Mouse (Mus musculus) neural tube, embryonic 11.5 days (tissue): ENCODE measurements around the gene Tmem268. TPM values are rescaled to one million over a fixed set of nuclear protein-coding genes. Genes with fewer than 3 reads are reported as not detected.

Source experiments
- ATAC-seq: fragments of 200-750 bp; cut with Nextera tagmentation; 2 replicates; pipeline ENCODE4 v1.8.0; 2017; ENCODE audit warnings: moderate number of reproducible peaks, mild to moderate bottlenecking, moderate TSS enrichment, moderate library complexity; ENCODE audit not compliant: insufficient read depth, low FRiP score, low TSS enrichment
- DNase-seq: peaks from one replicate; pipeline ENCODE4 v3.0.0-alpha.2; 2015; ENCODE audit warnings: low spot score
- H3K27ac ChIP-seq: fragments of 300-500 bp; sonication (generic); 2 replicates; pipeline ENCODE4 v1.5.1; 2014; ENCODE audit warnings: low read depth, mild to moderate bottlenecking, low read length
- H3K27me3 ChIP-seq: fragments of 300-500 bp; sonication (generic); 2 replicates; pipeline ENCODE4 v1.6.1; 2014; ENCODE audit warnings: mild to moderate bottlenecking, low read length, mixed read lengths; ENCODE audit not compliant: control insufficient read depth, insufficient read depth
- H3K36me3 ChIP-seq: fragments of 300-500 bp; sonication (generic); 2 replicates; pipeline ENCODE4 v1.6.1; 2014; ENCODE audit warnings: mild to moderate bottlenecking, low read length, moderate library complexity, mixed read lengths; ENCODE audit not compliant: control insufficient read depth, insufficient read depth
- H3K4me1 ChIP-seq: fragments of 300-500 bp; sonication (generic); 2 replicates; pipeline ENCODE4 v1.6.1; 2014; ENCODE audit warnings: low read length, mixed read lengths; ENCODE audit not compliant: control insufficient read depth, insufficient read depth
- H3K4me2 ChIP-seq: fragments of 300-500 bp; sonication (generic); 2 replicates; pipeline ENCODE4 v1.6.1; 2014; ENCODE audit warnings: low read depth, mild to moderate bottlenecking, moderate library complexity
- H3K4me3 ChIP-seq: fragments of 300-500 bp; sonication (generic); 2 replicates; pipeline ENCODE4 v1.5.1; 2014; ENCODE audit warnings: low read depth, low read length
- H3K9ac ChIP-seq: fragments of 300-500 bp; sonication (generic); 2 replicates; pipeline ENCODE4 v1.6.1; 2014; ENCODE audit warnings: mild to moderate bottlenecking, low read length
- H3K9me3 ChIP-seq: fragments of 300-500 bp; sonication (generic); 2 replicates; pipeline ENCODE4 v1.6.1; 2016; ENCODE audit warnings: low read length; ENCODE audit not compliant: control insufficient read depth
- WGBS: fragments of 180-500 bp; shearing (Covaris S2); extraction: QIAGEN DNeasy Blood & Tissue Kit; methylation state at CpG from one replicate; pipeline ENCODE4 v1.1.7; 2014; 5-methylcytosine and 5-hydroxymethylcytosine counted together
- polyA plus RNA-seq: library from polyadenylated mRNA; unstranded; fragments of >200 nt; fragmentation: Nextera tagmentation; extraction: Ambion mirVana; gene quantifications from 2 replicates; pipeline ENCODE4 v1.2.1, GENCODE M21; 2014

The Tmem268 gene
- polyA plus RNA-seq: 5.6 and 6.2 TPM in 2 replicates

DNA sequence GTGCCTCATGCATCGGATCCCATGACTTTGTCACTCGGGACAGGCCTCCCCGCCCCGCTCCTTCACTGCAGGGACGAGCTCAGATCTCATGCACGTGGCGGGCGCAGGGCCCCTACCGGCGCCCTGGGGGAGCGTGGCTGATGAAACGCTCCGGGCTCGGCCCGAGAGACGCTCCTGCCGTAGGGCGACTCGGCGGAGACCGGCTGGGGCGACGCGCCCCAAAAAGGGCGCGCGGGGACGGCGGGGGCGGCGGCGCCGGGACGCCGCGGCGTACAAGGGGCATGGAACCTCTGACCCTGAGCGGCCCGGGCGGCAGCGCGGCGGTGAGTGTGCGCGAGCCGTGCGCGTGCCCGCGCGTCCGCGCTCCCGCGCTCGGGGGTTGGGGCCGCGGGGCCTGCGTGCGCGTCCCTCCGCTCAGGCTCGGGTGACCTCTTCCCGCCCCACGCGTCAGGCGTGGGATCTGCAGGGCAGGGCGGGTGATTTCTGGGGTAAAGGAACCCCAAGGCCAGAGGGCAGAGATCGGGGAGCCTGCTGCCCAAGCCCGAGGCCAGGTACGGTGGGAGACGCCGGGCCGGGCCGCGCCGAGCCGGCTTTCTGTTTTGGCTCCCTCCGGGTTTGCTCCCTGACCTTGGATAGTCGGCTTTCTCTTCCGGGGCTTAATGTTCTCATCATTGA, at the start of gene Tmem268:
Gene Tmem268 (plus strand): TSS at position 375 of the 675 bp plus-strand sequence.
- no peaks in the 10 kb centered on the region for H3K9me3 ChIP-seq
- no peaks in the 10 kb centered on the region for H3K27me3 ChIP-seq
- peak within 1 kb of the TSS; percentile 87 for H3K9ac ChIP-seq
- peak within 1 kb of the TSS; percentile 66 for H3K4me3 ChIP-seq
- peak within 1 kb of the TSS; percentile 81 for H3K4me2 ChIP-seq
- under 1% methylated on average over 57 of the region's 81 CpGs for WGBS
- peaks cover 20% of the 10 kb centered on the region for H3K4me1 ChIP-seq
- H3K27ac ChIP-seq: 0 out of 2 replicates have a peak within 1 kb of the TSS, but pooled peaks have one; percentile 27
- no peaks in the 10 kb centered on the region for H3K36me3 ChIP-seq
- DNase-seq (peak; percentile 83), ATAC-seq (peak; percentile 75)

DNA sequence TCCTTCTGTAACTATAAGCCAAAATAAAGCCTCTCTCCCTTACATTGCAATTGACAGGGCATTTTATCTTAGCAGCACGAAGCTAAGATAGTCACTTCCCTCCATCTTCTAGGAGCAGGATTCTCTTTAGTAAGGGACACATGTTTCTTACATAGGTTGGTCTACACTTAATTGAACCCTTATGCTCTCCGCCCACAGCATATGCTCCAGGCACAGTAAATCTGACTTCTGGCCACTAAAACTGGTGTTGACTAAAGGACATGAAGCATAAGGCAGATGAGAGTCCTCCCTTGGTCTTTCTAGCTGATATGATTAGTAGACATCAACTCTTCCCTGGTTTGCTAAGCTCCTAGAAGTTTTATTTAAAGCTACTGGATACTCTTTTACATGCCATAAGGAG, 45.7 kb upstream of the Tmem268 start:
- Histone ChIP-seq H3K27me3 (no peaks in the 10 kb centered on the region), H3K4me1 (no peaks in the 10 kb centered on the region), H3K9me3 (no peaks in the 10 kb centered on the region), H3K36me3 (no peaks in the 10 kb centered on the region), H3K27ac (no peak overlapping the region), H3K4me3 (no peak overlapping the region), H3K9ac (no peak overlapping the region), H3K4me2 (no peak overlapping the region)
- ATAC-seq (no peak), DNase-seq (no peak)
- WGBS: 82% methylated on average over 2 of the region's 2 CpGs

DNA sequence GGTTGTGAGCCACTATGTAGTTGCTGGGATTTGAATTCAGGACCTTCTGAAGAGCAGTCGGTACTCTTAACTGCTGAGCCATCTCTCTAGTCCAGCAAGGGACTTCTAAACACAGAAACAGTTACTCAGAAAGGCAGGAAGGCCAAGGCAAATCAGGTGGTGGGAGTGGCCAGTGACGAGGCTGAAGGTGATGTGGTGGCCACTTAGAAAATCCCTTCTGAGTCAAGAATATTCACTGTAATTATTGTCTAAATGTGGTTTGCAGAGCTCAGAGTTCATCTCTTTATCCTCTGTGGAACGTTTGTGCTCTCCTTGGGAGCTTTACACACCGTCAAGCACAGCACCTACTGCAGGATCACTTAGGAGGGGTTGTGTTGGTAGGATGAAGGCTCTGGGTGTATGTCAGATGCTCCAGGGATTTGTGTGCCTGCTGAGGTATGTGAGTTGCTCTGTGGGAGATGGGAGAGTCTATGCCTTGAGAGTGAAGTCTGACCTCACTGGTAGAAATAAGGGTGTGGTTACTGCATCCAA, 44.1 kb upstream of the Tmem268 start:
- WGBS: 73% methylated on average over 4 of the region's 4 CpGs
- Histone ChIP-seq H3K4me2 (no peak overlapping the region), H3K27ac (no peak overlapping the region), H3K4me1 (no peaks in the 10 kb centered on the region), H3K9me3 (no peaks in the 10 kb centered on the region), H3K9ac (no peak overlapping the region), H3K27me3 (no peaks in the 10 kb centered on the region), H3K36me3 (no peaks in the 10 kb centered on the region), H3K4me3 (no peak overlapping the region)
- ATAC-seq: no peak
- no peak for DNase-seq

DNA sequence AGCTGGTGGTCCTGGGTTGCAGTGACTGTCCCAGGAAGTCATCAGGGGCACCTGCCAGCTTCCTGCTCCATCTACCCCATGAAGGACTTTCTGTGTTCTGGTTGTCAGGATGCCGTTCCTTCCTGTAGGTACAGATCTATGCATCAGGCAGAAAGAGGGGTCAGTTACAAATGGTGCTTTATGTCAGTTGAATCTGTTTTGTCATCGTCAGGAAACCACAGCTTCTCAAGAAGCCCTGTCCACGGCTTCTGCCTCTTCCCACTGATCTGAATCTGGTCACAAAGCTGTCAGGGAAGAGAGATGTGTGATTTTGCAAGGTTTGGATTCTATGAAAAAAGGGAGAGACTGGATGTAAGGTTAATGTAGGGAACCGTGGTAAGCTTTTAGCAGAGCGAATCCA, 43.6 kb upstream of the Tmem268 start:
- Histone ChIP-seq H3K4me3 (no peak overlapping the region), H3K36me3 (no peaks in the 10 kb centered on the region), H3K27ac (no peak overlapping the region), H3K4me2 (no peak overlapping the region), H3K4me1 (no peaks in the 10 kb centered on the region), H3K27me3 (no peaks in the 10 kb centered on the region), H3K9ac (no peak overlapping the region), H3K9me3 (no peaks in the 10 kb centered on the region)
- DNase-seq: no peak
- 89% methylated on average over 5 of the region's 5 CpGs for WGBS
- ATAC-seq: no peak

DNA sequence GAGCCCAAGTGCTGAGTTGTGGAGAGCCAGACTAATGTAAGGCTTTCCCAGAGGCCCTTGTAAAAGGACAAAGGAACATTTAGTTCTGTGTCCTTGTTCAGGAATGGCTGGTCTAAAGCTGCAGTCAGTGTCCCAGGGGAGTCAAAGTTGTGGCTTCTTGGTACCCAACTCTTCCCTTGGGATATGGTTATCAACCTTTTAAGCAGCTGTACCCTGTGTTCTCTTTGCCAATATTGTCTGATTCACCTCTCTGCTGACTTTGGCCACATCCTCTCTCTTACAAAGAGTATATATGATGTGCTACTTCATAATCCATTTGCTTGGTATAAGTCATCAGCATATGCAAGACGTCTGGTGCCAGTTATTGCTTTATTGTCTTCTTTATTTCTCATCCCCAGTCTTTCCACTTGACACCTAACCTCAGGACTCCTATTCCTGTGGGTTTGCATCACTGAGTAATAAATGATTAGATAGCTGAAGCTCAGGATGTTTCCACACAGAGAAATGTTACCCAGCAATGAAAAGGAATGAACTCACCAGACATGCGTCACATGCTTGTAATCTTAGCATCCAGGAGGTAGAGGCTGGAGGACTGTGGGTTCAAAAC, 36.7 kb upstream of the Tmem268 start:
- no peak overlapping the region for H3K4me3 ChIP-seq
- no peak overlapping the region for H3K4me2 ChIP-seq
- H3K36me3 ChIP-seq: no peaks in the 10 kb centered on the region
- DNase-seq: no peak
- H3K9me3 ChIP-seq: no peaks in the 10 kb centered on the region
- no peak for ATAC-seq
- H3K9ac ChIP-seq: no peak overlapping the region
- H3K27me3 ChIP-seq: no peaks in the 10 kb centered on the region
- no peak overlapping the region for H3K27ac ChIP-seq
- H3K4me1 ChIP-seq: no peaks in the 10 kb centered on the region
- 79% methylated on average over 2 of the region's 2 CpGs for WGBS

DNA sequence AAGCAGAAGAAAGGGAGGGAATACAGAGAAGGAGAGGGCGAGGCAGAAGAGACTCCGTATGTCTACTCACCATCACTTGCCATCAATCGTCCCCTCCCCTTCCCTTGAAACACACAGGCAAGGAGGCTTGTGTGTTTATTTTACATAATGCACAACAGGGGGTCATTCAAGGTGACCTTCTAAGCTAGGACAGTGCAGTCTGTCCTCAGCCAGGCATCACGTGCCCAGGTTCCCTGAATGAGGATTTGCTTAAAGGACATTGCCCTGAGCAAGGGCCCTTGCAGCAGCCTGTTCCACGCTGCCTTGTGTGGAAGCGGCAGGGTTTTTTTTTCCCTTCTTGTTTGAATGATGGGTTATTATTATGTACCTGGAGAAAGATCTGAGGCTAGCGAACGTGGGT, 33.1 kb upstream of the Tmem268 start:
- H3K36me3 ChIP-seq: no peaks in the 10 kb centered on the region
- no peak overlapping the region for H3K4me3 ChIP-seq
- H3K9me3 ChIP-seq: no peaks in the 10 kb centered on the region
- no peaks in the 10 kb centered on the region for H3K4me1 ChIP-seq
- DNase-seq: no peak
- no peak overlapping the region for H3K9ac ChIP-seq
- no peak for ATAC-seq
- H3K4me2 ChIP-seq: no peak overlapping the region
- WGBS: 83% methylated on average over 8 of the region's 8 CpGs
- no peaks in the 10 kb centered on the region for H3K27me3 ChIP-seq
- no peak overlapping the region for H3K27ac ChIP-seq

DNA sequence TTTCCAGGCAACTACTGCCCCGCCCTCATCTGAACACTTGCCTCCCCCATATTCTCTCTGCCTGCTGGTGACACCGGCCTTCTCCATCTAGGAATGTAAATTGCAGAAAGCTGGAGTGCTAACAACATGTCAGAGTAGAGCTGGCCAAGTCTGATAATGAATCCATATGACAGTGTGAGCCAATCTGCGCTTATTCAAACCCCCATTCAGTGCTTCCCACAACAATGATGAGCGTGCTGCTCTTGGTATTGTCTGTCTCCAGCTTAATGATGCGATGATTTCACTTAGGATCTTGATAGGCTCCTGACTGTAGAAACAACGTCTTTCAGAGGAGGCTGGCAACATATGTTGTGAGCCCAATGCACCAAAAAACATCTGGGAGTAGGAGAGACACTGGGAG, 29.6 kb upstream of the Tmem268 start:
- H3K36me3 ChIP-seq: no peaks in the 10 kb centered on the region
- 79% methylated on average over 6 of the region's 6 CpGs for WGBS
- no peak for ATAC-seq
- no peak overlapping the region for H3K27ac ChIP-seq
- H3K27me3 ChIP-seq: no peaks in the 10 kb centered on the region
- H3K9ac ChIP-seq: no peak overlapping the region
- H3K4me2 ChIP-seq: no peak overlapping the region
- no peaks in the 10 kb centered on the region for H3K9me3 ChIP-seq
- H3K4me1 ChIP-seq: no peaks in the 10 kb centered on the region
- no peak for DNase-seq
- H3K4me3 ChIP-seq: no peak overlapping the region

DNA sequence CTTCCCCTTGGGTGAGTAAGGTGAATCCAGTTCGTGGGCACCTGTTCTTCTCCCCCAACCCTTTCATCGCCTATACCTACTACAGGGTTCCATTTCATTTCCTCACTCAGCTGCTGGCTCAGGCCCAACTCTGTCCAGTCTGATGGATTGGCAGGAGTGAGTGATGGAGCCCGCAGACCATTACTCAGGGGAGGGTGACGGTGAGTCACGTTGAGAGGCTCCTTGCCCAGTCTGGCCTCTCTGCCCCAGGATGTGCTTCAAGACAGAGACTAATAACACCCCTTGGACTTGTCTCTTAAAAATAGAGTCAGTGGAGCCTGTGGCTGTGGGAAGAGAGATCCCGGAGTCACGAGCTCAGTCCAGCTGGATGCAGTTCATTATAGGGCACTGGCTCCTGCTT, 28.2 kb upstream of the Tmem268 start:
- Histone ChIP-seq H3K9ac (no peak overlapping the region), H3K4me3 (no peak overlapping the region), H3K9me3 (no peaks in the 10 kb centered on the region), H3K27me3 (no peaks in the 10 kb centered on the region), H3K27ac (no peak overlapping the region), H3K4me1 (no peaks in the 10 kb centered on the region), H3K4me2 (no peak overlapping the region), H3K36me3 (no peaks in the 10 kb centered on the region)
- ATAC-seq: no peak
- WGBS: 81% methylated on average over 7 of the region's 7 CpGs
- DNase-seq: no peak

DNA sequence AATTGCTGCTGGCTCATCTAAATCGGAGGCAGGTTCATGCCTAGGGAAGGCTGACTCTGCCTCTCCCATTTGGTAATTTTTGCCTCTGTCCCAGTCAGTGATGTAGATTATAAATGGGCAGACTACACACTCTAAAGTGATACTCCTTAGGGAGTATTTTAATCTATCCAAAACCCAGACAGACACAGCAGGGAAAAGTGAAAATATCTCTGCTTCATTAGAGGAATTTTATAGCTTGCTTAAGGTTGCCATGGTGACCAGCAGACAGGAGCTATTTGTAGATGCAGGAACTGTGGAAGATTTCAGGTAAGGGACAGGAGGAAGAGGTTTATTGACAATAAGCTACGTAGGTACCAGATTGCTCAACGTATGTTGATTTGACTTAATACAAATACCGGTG, 21.0 kb upstream of the Tmem268 start:
- DNase-seq (no peak), ATAC-seq (no peak)
- Histone ChIP-seq H3K4me2 (no peak overlapping the region), H3K9ac (no peak overlapping the region), H3K9me3 (no peaks in the 10 kb centered on the region), H3K27me3 (no peaks in the 10 kb centered on the region), H3K27ac (no peak overlapping the region), H3K4me3 (no peak overlapping the region), H3K4me1 (no peaks in the 10 kb centered on the region), H3K36me3 (no peaks in the 10 kb centered on the region)
- 82% methylated on average over 4 of the region's 4 CpGs for WGBS
